Mouse (Mus musculus) c-Kit-positive CD71-negative TER-119-negative erythroid progenitor cells, embryonic 14.5 days (primary cell): ENCODE measurements around the gene Esrrb.

Experiments used
- DNase-seq: peaks from one replicate; pipeline ENCODE4 v3.0.0-alpha.2; 2013; ENCODE audit warnings: low read depth

Gene Esrrb

GRCm38 (mm10) chr12:86422166-86422910, 61.4 kb downstream of the Esrrb start:
- no peak for DNase-seq

GRCm38 (mm10) chr12:86423102-86423501, 62.2 kb downstream of the Esrrb start:
- DNase-seq: no peak

- DNase-seq: no peak
These were observed 66.7 kb downstream of the Esrrb start for GRCm38 (mm10) chr12:86427585-86427984.

GRCm38 (mm10) chr12:86431671-86432070, 70.8 kb downstream of the Esrrb start:
- no peak for DNase-seq

- DNase-seq: peak; percentile 25
These were observed 72.5 kb downstream of the Esrrb start for GRCm38 (mm10) chr12:86433371-86433821.

- DNase-seq: no peak
These were observed 74.7 kb downstream of the Esrrb start for GRCm38 (mm10) chr12:86435651-86436050.

GRCm38 (mm10) chr12:86450848-86451247, 89.9 kb downstream of the Esrrb start:
- no peak for DNase-seq

GRCm38 (mm10) chr12:86455009-86455408, 94.1 kb downstream of the Esrrb start:
- no peak for DNase-seq

- no peak for DNase-seq
These were observed 102.0 kb downstream of the Esrrb start for GRCm38 (mm10) chr12:86462742-86463470.

- DNase-seq: no peak
These were observed 103.5 kb downstream of the Esrrb start for GRCm38 (mm10) chr12:86464385-86464784.

GRCm38 (mm10) chr12:86466180-86466579, 105.3 kb downstream of the Esrrb start:
- no peak for DNase-seq

- no peak for DNase-seq
These were observed 109.0 kb downstream of the Esrrb start for GRCm38 (mm10) chr12:86469919-86470318.

- no peak for DNase-seq
These were observed 110.0 kb downstream of the Esrrb start for GRCm38 (mm10) chr12:86470912-86471311.

- DNase-seq: no peak
These were observed 112.7 kb downstream of the Esrrb start for GRCm38 (mm10) chr12:86473630-86474029.

GRCm38 (mm10) chr12:86475994-86476393, 115.1 kb downstream of the Esrrb start:
- DNase-seq: no peak

- no peak for DNase-seq
These were observed 118.0 kb downstream of the Esrrb start for GRCm38 (mm10) chr12:86478908-86479307.

- DNase-seq: no peak
These were observed 121.1 kb downstream of the Esrrb start for GRCm38 (mm10) chr12:86482029-86482428.

- DNase-seq: no peak
These were observed 122.5 kb downstream of the Esrrb start for GRCm38 (mm10) chr12:86483413-86483841.

- no peak for DNase-seq
These were observed 127.1 kb downstream of the Esrrb start for GRCm38 (mm10) chr12:86488005-86488404.

GRCm38 (mm10) chr12:86490052-86490451, 129.1 kb downstream of the Esrrb start:
- no peak for DNase-seq

- DNase-seq: no peak
These were observed 130.6 kb downstream of the Esrrb start for GRCm38 (mm10) chr12:86491500-86491899.

GRCm38 (mm10) chr12:86492822-86493221, 131.9 kb downstream of the Esrrb start:
- no peak for DNase-seq

- no peak for DNase-seq
These were observed 136.2 kb downstream of the Esrrb start for GRCm38 (mm10) chr12:86497126-86497525.
